Comparison of ENCODE assay signal across 17 mouse cellular contexts in genomic region chr7:87587976-87588375, GRCm38 (mm10). TPM values are rescaled to one million over a fixed set of nuclear protein-coding genes. Genes with fewer than 3 reads are reported as not detected.
DNase-seq lines count a peak whose midpoint lies in the region; ATAC-seq and TF ChIP-seq lines count a peak whose summit lies in the region.
"Had no signal": no experiment of that assay in that cellular context is flagged by ENCODE, and none has a peak within 500 bp of the region (broad histone marks: within the 10 kb centered on the region; RNA-seq: fewer than 3 reads in every experiment).

No protein-coding gene starts in this region.

- TF ChIP-seq RAD21 in MEL (IDR thresholded peaks at IDR 0.05; ENCODE audit: low read depth, low read length): no peak

- no peak overlapping the region for H3K4me3 ChIP-seq in MEL (ENCODE audit: control insufficient read depth in 1 of 2, insufficient read depth in 1 of 2, low read depth in 2 of 2, low read length in 2 of 2)
- H3K4me3 ChIP-seq in hindbrain, embryonic 16.5 days (ENCODE audit: low read length): peak overlapping the region; percentile 14; the same call in 1 of the 2 replicates
- no peak overlapping the region for H3K4me3 ChIP-seq in liver, embryonic 11.5 days (ENCODE audit: low read depth, low read length)
- H3K4me3 ChIP-seq: forebrain, embryonic 12.5 days; heart, embryonic 15.5 days; intestine, embryonic 15.5 days; liver, embryonic 15.5 days had no signal

- H3K4me2 ChIP-seq in hindbrain, embryonic 16.5 days (ENCODE audit: low read length): peak overlapping the region; percentile 81
- no peak overlapping the region for H3K4me2 ChIP-seq in liver, embryonic 11.5 days
- H3K4me2 ChIP-seq: forebrain, embryonic 12.5 days; heart, embryonic 15.5 days; intestine, embryonic 15.5 days; liver, embryonic 15.5 days had no signal

- TF ChIP-seq POLR2A in MEL (IDR thresholded peaks at IDR 0.05; ENCODE audit: control insufficient read depth in 1 of 2, insufficient read depth in 1 of 2, low read depth in 1 of 2, low read length in 2 of 2, poor library complexity in 1 of 2): no peak

- H3K27ac ChIP-seq in MEL (ENCODE audit: control insufficient read depth, low read depth, low read length): no peak overlapping the region
- no peak overlapping the region for H3K27ac ChIP-seq in hindbrain, embryonic 16.5 days (ENCODE audit: low read depth, low read length)
- no peak overlapping the region for H3K27ac ChIP-seq in liver, embryonic 11.5 days (ENCODE audit: low read depth, low read length)
- H3K27ac ChIP-seq: forebrain, embryonic 12.5 days; heart, embryonic 15.5 days; intestine, embryonic 15.5 days; liver, embryonic 15.5 days had no signal

- H3K9ac ChIP-seq in MEL (ENCODE audit: control insufficient read depth, low read depth, low read length, poor library complexity, severe bottlenecking): no peak overlapping the region
- H3K9ac ChIP-seq in hindbrain, embryonic 16.5 days (ENCODE audit: low read depth, low read length): no peak overlapping the region
- H3K9ac ChIP-seq in liver, embryonic 11.5 days (ENCODE audit: low read depth, low read length): no peak overlapping the region
- H3K9ac ChIP-seq: forebrain, embryonic 12.5 days; heart, embryonic 15.5 days; intestine, embryonic 15.5 days; liver, embryonic 15.5 days had no signal

- H3K27me3 ChIP-seq in MEL (ENCODE audit: control insufficient read depth in 1 of 2, insufficient read depth in 2 of 2, low read length in 2 of 2): no peaks in the 10 kb centered on the region
- H3K27me3 ChIP-seq in hindbrain, embryonic 16.5 days (replicated peaks; ENCODE audit: control insufficient read depth, insufficient read depth, low read length): no peaks in the 10 kb centered on the region
- peaks cover 8% of the 10 kb centered on the region for H3K27me3 ChIP-seq in liver, embryonic 11.5 days (replicated peaks; ENCODE audit: control insufficient read depth, insufficient read depth, low read length)

- 38% methylated on average over 1 of the region's 1 CpGs for WGBS in hindbrain, embryonic 16.5 days
- 25% methylated on average over 1 of the region's 1 CpGs for WGBS in liver, embryonic 11.5 days

- H3K79me2 ChIP-seq in MEL (ENCODE audit: control insufficient read depth, insufficient read depth, low read length, poor library complexity): no peaks in the 10 kb centered on the region

- DNase-seq in kidney, adult 9 months: peak; percentile 3
- no peak for DNase-seq in kidney, postnatal 4 days
- DNase-seq in 3T3-L1 (ENCODE audit: low read depth, low spot score) (peak; percentile 32), MEL (ENCODE audit: low read depth, low spot score) (peak; percentile 23)
- no peak for DNase-seq in heart, adult 9 months (ENCODE audit: low spot score in 2 of 2)
- DNase-seq in urinary bladder, postnatal 10 days (ENCODE audit: low spot score): no peak
- DNase-seq in liver, embryonic 11.5 days (ENCODE audit: low spot score): no peak
- DNase-seq: cerebellum, postnatal 25 days; gastrocnemius, postnatal 36 days had no signal

- TF ChIP-seq CTCF in MEL (IDR thresholded peaks at IDR 0.05 in 2 of 3, conservative IDR thresholded peaks at IDR 0.05 in 1 of 3; ENCODE audit: control insufficient read depth in 1 of 3, insufficient read depth in 1 of 3, low read depth in 2 of 3, low read length in 3 of 3, poor library complexity in 1 of 3, severe bottlenecking in 1 of 3): no peak

- no peaks in the 10 kb centered on the region for H3K9me3 ChIP-seq in MEL (replicated peaks; ENCODE audit: insufficient read depth, low read length)
- no peaks in the 10 kb centered on the region for H3K9me3 ChIP-seq in hindbrain, embryonic 16.5 days (ENCODE audit: control insufficient read depth, low read length)
- no peaks in the 10 kb centered on the region for H3K9me3 ChIP-seq in liver, embryonic 11.5 days (ENCODE audit: control insufficient read depth, low read length)
- H3K9me3 ChIP-seq: forebrain, embryonic 12.5 days; heart, embryonic 15.5 days; intestine, embryonic 15.5 days; liver, embryonic 15.5 days had no signal

- no peaks in the 10 kb centered on the region for H3K36me3 ChIP-seq in MEL (ENCODE audit: control insufficient read depth in 1 of 2, insufficient read depth in 2 of 2, low read length in 2 of 2)
- H3K36me3 ChIP-seq in hindbrain, embryonic 16.5 days (ENCODE audit: control insufficient read depth, insufficient read depth, low read length): no peaks in the 10 kb centered on the region
- no peaks in the 10 kb centered on the region for H3K36me3 ChIP-seq in liver, embryonic 11.5 days (ENCODE audit: control insufficient read depth, insufficient read depth, low read length)
- H3K36me3 ChIP-seq: forebrain, embryonic 12.5 days; heart, embryonic 15.5 days; intestine, embryonic 15.5 days; liver, embryonic 15.5 days had no signal

- H3K4me1 ChIP-seq in MEL (ENCODE audit: control insufficient read depth in 1 of 2, insufficient read depth in 2 of 2, low read length in 2 of 2): no peaks in the 10 kb centered on the region
- no peaks in the 10 kb centered on the region for H3K4me1 ChIP-seq in hindbrain, embryonic 16.5 days (ENCODE audit: control insufficient read depth, insufficient read depth, low read depth, low read length)
- no peaks in the 10 kb centered on the region for H3K4me1 ChIP-seq in liver, embryonic 11.5 days (replicated peaks; ENCODE audit: control insufficient read depth, insufficient read depth, low read length)
- H3K4me1 ChIP-seq: liver, embryonic 15.5 days had no signal

- no peak for TF ChIP-seq EP300 in MEL (IDR thresholded peaks at IDR 0.05; ENCODE audit: low read depth in 1 of 2, low read length in 2 of 2)

- ATAC-seq in hindbrain, embryonic 16.5 days: no peak
- no peak for ATAC-seq in liver, embryonic 11.5 days (replicated peaks; ENCODE audit: low FRiP score)
- ATAC-seq: intestine, embryonic 15.5 days had no signal

TF ChIP-seq in MEL, 35 proteins besides CTCF, POLR2A, EP300 and RAD21:
- no peak for TF ChIP-seq MAX (IDR thresholded peaks at IDR 0.05; ENCODE audit: low read length)
- TF ChIP-seq ZMIZ1 (IDR thresholded peaks at IDR 0.05; ENCODE audit: low read depth, low read length): no peak
- no peak for TF ChIP-seq JUND (IDR thresholded peaks at IDR 0.05; ENCODE audit: low read depth, low read length)
- TF ChIP-seq NELFE (IDR thresholded peaks at IDR 0.05; ENCODE audit: low read depth, low read length): no peak
- no peak for TF ChIP-seq SMC3 (IDR thresholded peaks at IDR 0.05; ENCODE audit: low read depth, low read length)
- no peak for TF ChIP-seq ETS1 (IDR thresholded peaks at IDR 0.05; ENCODE audit: low read depth, low read length)
- TF ChIP-seq KAT2A (conservative IDR thresholded peaks at IDR 0.05; ENCODE audit: low read depth, low read length): no peak
- TF ChIP-seq GABPA (IDR thresholded peaks at IDR 0.05; ENCODE audit: low read depth, low read length): no peak
- no peak for TF ChIP-seq USF2 (IDR thresholded peaks at IDR 0.05; ENCODE audit: borderline replicate concordance in 1 of 2, insufficient read depth in 1 of 2, low read depth in 1 of 2, low read length in 2 of 2)
- no peak for TF ChIP-seq TBP (IDR thresholded peaks at IDR 0.05; ENCODE audit: low read depth, low read length)
- TF ChIP-seq ZC3H11A (IDR thresholded peaks at IDR 0.05; ENCODE audit: low read depth, low read length): no peak
- no peak for TF ChIP-seq HCFC1 (IDR thresholded peaks at IDR 0.05; ENCODE audit: low read depth, low read length)

RNA-seq across cellular contexts. Expression of gene Grm5, which starts 4.0 kb away (rescaled TPM):
- total RNA-seq in MEL (2012; rRNA removed): 0.29 and 0.39 TPM in 2 replicates
- under 1 TPM in 1 of 2 experiments, not detected in 1; 0.46 TPM for polyA plus RNA-seq in MEL (2012; ENCODE audit: insufficient read depth in 1 of 2, insufficient read length in 2 of 2, low read depth in 1 of 2, low replicate concordance in 2 of 2, missing spikeins in 1 of 2)
- polyA plus RNA-seq in hindbrain, embryonic 16.5 days (2015; fragmentation: Nextera tagmentation; extraction: Ambion mirVana): 57.7 and 65.6 TPM in 2 replicates
- polyA plus RNA-seq in liver, embryonic 11.5 days (2014; fragmentation: Nextera tagmentation; extraction: Ambion mirVana): 0.05 and 0.08 TPM in 2 replicates
- total RNA-seq: gastrocnemius, postnatal 36 days; megakaryocyte-erythroid progenitor cell, adult 5-6 weeks had no signal
- polyA plus RNA-seq: heart, embryonic 15.5 days; large intestine, adult 2 months; liver, embryonic 15.5 days; small intestine, adult 2 months had no signal

Comparison
In these comparisons a context has a peak if more than half of its experiments do, and no peak if none do; other contexts are left out.
1. DNase-seq: peak in kidney, adult 9 months (single experiment), 3T3-L1 (single experiment) and MEL (single experiment); none in kidney, postnatal 4 days (0 of 2), heart, adult 9 months (0 of 2), urinary bladder, postnatal 10 days (single experiment) and liver, embryonic 11.5 days (single experiment).
2. RNA of gene Grm5, which starts 4.0 kb away (polyA plus RNA-seq): 57.7 to 65.6 TPM in hindbrain, embryonic 16.5 days; 0.46 TPM in MEL and 0.05 to 0.08 TPM in liver, embryonic 11.5 days; every median in the first group is over 10 times any median in the second.